ENCODE assay signal across 9 mouse cellular contexts in genomic region chr2:138256411-138256810, GRCm38 (mm10). TPM values are rescaled to one million over a fixed set of nuclear protein-coding genes. Genes with fewer than 3 reads are reported as not detected.
DNase-seq lines count a peak whose midpoint lies in the region; ATAC-seq and TF ChIP-seq lines count a peak whose summit lies in the region.
"Had no signal": no experiment of that assay in that cellular context is flagged by ENCODE, and none has a peak within 500 bp of the region (broad histone marks: within the 10 kb centered on the region; RNA-seq: fewer than 3 reads in every experiment).

Gene Btbd3, plus strand, starts transcription at chr2:138256565.

- peak within 1 kb of the TSS; percentile 89 for H3K4me3 ChIP-seq in forebrain, embryonic 11.5 days (ENCODE audit: low read depth, low read length)
- peak within 1 kb of the TSS; percentile 92 to 100 for H3K4me3 ChIP-seq in heart, embryonic 14.5 days (ENCODE audit: control insufficient read depth in 1 of 2, insufficient read depth in 1 of 2, low read depth in 1 of 2, low read length in 2 of 2)
- H3K4me3 ChIP-seq in liver, embryonic 12.5 days, result peak within 1 kb of the TSS; percentile 71

- H3K9ac ChIP-seq in forebrain, embryonic 11.5 days (ENCODE audit: low read length), result peak within 1 kb of the TSS; percentile 90
- H3K9ac ChIP-seq in heart, embryonic 14.5 days (ENCODE audit: low read length), result peak within 1 kb of the TSS; percentile 95
- H3K9ac ChIP-seq in liver, embryonic 12.5 days, result peak within 1 kb of the TSS; percentile 72

- no peak for TF ChIP-seq CTCF in brain, embryonic 14.5 days (IDR thresholded peaks at IDR 0.05; ENCODE audit: borderline replicate concordance, extremely low read depth, insufficient read depth, insufficient read length)

- H3K4me2 ChIP-seq in forebrain, embryonic 11.5 days (ENCODE audit: low read depth, low read length, severe bottlenecking), result peak within 1 kb of the TSS; percentile 77
- peak within 1 kb of the TSS; percentile 69 for H3K4me2 ChIP-seq in heart, embryonic 14.5 days (ENCODE audit: low read length)
- H3K4me2 ChIP-seq in liver, embryonic 12.5 days, result peak within 1 kb of the TSS; percentile 87

- no peaks in the 10 kb centered on the region for H3K9me3 ChIP-seq in forebrain, embryonic 11.5 days (ENCODE audit: control insufficient read depth, low read length)
- H3K9me3 ChIP-seq in heart, embryonic 14.5 days (ENCODE audit: control insufficient read depth, low read length), result no peaks in the 10 kb centered on the region
- no peaks in the 10 kb centered on the region for H3K9me3 ChIP-seq in liver, embryonic 12.5 days (replicated peaks)

- peak within 1 kb of the TSS; percentile 74 for H3K27ac ChIP-seq in forebrain, embryonic 11.5 days (ENCODE audit: low read depth, low read length)
- H3K27ac ChIP-seq in heart, embryonic 14.5 days (replicated peaks in 1 of 2; ENCODE audit: control insufficient read depth in 1 of 2, insufficient read depth in 1 of 2, low read depth in 2 of 2, low read length in 2 of 2), result peak within 1 kb of the TSS; percentile 91 to 97
- H3K27ac ChIP-seq in liver, embryonic 12.5 days, result peak within 1 kb of the TSS; percentile 68

- H3K36me3 ChIP-seq in forebrain, embryonic 11.5 days (ENCODE audit: control insufficient read depth, insufficient read depth, low read length), result no peaks in the 10 kb centered on the region
- no peaks in the 10 kb centered on the region for H3K36me3 ChIP-seq in heart, embryonic 14.5 days (ENCODE audit: control insufficient read depth, insufficient read depth, low read length)
- no peaks in the 10 kb centered on the region for H3K36me3 ChIP-seq in liver, embryonic 12.5 days

- peak; percentile 93 for DNase-seq in 3134 (ENCODE audit: extremely low read depth, insufficient read length, low spot score)
- DNase-seq in brain, embryonic 14.5 days (ENCODE audit: low read depth), result peak; percentile 97
- DNase-seq in forebrain, embryonic 11.5 days (ENCODE audit: low spot score), result peak; percentile 95
- DNase-seq in kidney, postnatal 25 days, result peak; percentile 94 to 97
- peak; percentile 90 for DNase-seq in neural tube, embryonic 10.5 days (ENCODE audit: extremely low spot score, low spot score)
- peak; percentile 87 for DNase-seq in telencephalon, adult 2 months (ENCODE audit: low read depth, low spot score)

- H3K27me3 ChIP-seq in forebrain, embryonic 11.5 days (ENCODE audit: control insufficient read depth, insufficient read depth, low read length), result no peaks in the 10 kb centered on the region
- H3K27me3 ChIP-seq in heart, embryonic 14.5 days (ENCODE audit: control insufficient read depth, insufficient read depth, low read length), result no peaks in the 10 kb centered on the region
- no peaks in the 10 kb centered on the region for H3K27me3 ChIP-seq in liver, embryonic 12.5 days (replicated peaks)
- H3K27me3 ChIP-seq: CH12.LX had no signal

- under 1% methylated on average over 31 of the region's 39 CpGs for WGBS in forebrain, embryonic 11.5 days
- WGBS in heart, embryonic 14.5 days, result under 1% methylated on average over 39 of the region's 39 CpGs
- WGBS in liver, embryonic 12.5 days (ENCODE audit: insufficient replicate concordance), result under 1% methylated on average over 35 of the region's 39 CpGs

- ATAC-seq in forebrain, embryonic 11.5 days (replicated peaks; ENCODE audit: low FRiP score), result peak; percentile 99
- peak; percentile 99 for ATAC-seq in heart, embryonic 14.5 days (ENCODE audit: insufficient number of reproducible peaks, insufficient read depth, low FRiP score, low read depth)
- ATAC-seq in liver, embryonic 12.5 days, result peak; percentile 89

- peak; percentile 73 for TF ChIP-seq POLR2A in brain, embryonic 14.5 days (IDR thresholded peaks at IDR 0.05; ENCODE audit: borderline replicate concordance, extremely low read depth, insufficient read depth, insufficient read length, poor library complexity, severe bottlenecking)

- H3K4me1 ChIP-seq in forebrain, embryonic 11.5 days (replicated peaks; ENCODE audit: control insufficient read depth, insufficient read depth, low read length), result no peaks in the 10 kb centered on the region
- H3K4me1 ChIP-seq in heart, embryonic 14.5 days (ENCODE audit: control insufficient read depth in 2 of 2, insufficient read depth in 2 of 2, low read length in 2 of 2), result peaks cover 0 to 19% of the 10 kb centered on the region in 2 experiments; a peak in 2 of 4 replicates
- peaks cover 19% of the 10 kb centered on the region; the same call in 1 of the 2 replicates for H3K4me1 ChIP-seq in liver, embryonic 12.5 days

RNA-seq across cellular contexts. Expression of gene Btbd3, which starts in this region (rescaled TPM):
- polyA plus RNA-seq in brain, embryonic 14.5 days (2012; rRNA removed), result 34.5 and 46.4 TPM in 2 replicates
- polyA plus RNA-seq in forebrain, embryonic 11.5 days (2014; fragmentation: Nextera tagmentation; extraction: Ambion mirVana), result 14.4 and 14.9 TPM in 2 replicates
- polyA plus RNA-seq in heart, embryonic 14.5 days (2014; fragmentation: Nextera tagmentation; extraction: Ambion mirVana), result 13.3 and 14.2 TPM in 2 replicates
- 3.0 and 3.1 TPM in 2 replicates for polyA plus RNA-seq in liver, embryonic 12.5 days (2016; fragmentation: Nextera tagmentation; extraction: Ambion mirVana)

Comparison
In these comparisons a context has a peak if more than half of its experiments do, and no peak if none do; other contexts are left out.
1. Peak in every context shown above with its lines: DNase-seq, ATAC-seq, H3K4me3 ChIP-seq and H3K27ac ChIP-seq.